Mouse (Mus musculus) ES-Bruce4 (cell line): ENCODE measurements around the gene Wnt7a.

ENCODE experiments used
- CTCF ChIP-seq: IDR thresholded peaks from one replicate; pipeline ENCODE4 v1.8.1; 2011; ENCODE audit warnings: low read depth, low read length
- EP300 ChIP-seq: IDR thresholded peaks from 2 replicates; pipeline ENCODE4 v1.6.1; 2011; ENCODE audit warnings: low read depth, low read length; ENCODE audit not compliant: insufficient read depth
- POLR2A ChIP-seq: IDR thresholded peaks from one replicate; pipeline ENCODE4 v1.8.1; 2011; ENCODE audit warnings: low read length; ENCODE audit not compliant: insufficient read depth

DNA sequence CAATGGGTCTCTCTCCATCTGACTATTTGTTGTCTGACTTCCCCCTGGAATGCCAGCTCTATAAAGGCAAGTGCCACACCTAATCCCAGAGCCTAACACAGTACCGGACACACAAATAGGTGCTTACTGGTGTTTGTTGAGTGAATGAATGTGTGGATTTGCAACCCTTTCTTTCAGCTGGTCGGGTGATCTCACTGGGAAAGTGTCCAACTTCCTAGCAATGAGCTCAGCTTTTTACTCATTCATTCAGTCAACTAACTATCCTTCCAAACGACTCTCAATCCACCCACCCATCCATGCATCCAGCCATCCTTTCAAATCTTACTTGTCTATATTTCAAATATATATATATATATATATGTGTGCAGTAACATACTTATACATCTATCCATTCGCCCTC, 31.3 kb downstream of the Wnt7a start:
- no peak for TF ChIP-seq CTCF
- TF ChIP-seq EP300 = no peak
- no peak for TF ChIP-seq POLR2A
